Mouse (Mus musculus) naive thymus-derived CD4-positive, alpha-beta T cell, adult 2 months (primary cell): ENCODE measurements around the gene Tcp10a.
"Not testable (repeated sequence)": the region's sequence is repeated elsewhere in the genome, so short reads cannot be mapped to it uniquely, and the experiment has no call there.

Experiments
- DNase-seq: peaks from one replicate; pipeline ENCODE4 v3.0.0-alpha.2; 2011; ENCODE audit warnings: low read depth

The Tcp10a gene

DNA sequence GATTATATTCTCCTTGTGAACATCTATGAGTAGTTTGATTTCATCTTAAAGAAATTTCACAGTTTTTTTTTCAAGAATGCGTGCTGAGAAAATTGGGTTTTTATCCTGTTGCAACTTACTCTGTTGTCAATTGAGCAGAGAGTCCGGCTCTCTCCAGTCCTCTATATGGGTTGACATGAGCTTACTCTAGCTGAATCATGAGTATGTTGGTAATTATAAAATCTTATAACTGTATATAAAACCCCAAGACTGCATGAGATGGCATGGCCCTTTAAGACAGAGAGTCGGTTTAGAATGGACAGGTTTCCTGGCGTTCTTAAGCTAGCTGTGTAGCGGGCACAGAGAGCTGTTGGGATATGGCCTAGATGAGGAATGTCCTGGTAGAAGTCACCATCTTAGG is at the start of gene Tcp10a:
Gene Tcp10a, plus strand, starts transcription at position 301 of the 400 bp plus-strand sequence.
- DNase-seq = not testable (repeated sequence)

DNA sequence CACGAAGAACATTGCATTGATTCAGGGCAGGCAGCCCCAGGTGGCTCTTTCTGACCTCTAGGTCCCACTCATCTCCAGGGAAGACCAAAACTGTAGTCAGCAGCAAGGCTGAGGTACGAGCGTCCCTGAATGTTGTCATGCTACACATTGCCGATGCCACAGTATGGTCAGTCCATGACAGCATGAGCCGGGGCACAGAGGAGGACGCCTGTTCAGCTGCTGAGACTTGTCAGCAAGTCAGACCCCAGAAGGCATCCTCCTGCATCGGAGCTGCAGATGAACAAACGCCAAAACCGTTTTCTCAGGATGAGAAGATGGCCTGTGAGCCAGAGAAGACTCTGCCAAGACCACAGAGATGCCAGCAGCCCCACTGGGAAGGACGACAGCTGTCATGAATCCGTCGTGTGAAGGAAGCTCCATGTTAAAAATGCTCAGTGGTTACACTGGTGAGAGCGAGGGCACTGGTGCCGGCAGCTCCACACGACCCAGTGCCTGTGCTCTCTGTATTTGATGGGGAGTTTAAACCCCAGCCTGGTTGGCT is 45.7 kb upstream of the Tcp10a start:
- no peak for DNase-seq

DNA sequence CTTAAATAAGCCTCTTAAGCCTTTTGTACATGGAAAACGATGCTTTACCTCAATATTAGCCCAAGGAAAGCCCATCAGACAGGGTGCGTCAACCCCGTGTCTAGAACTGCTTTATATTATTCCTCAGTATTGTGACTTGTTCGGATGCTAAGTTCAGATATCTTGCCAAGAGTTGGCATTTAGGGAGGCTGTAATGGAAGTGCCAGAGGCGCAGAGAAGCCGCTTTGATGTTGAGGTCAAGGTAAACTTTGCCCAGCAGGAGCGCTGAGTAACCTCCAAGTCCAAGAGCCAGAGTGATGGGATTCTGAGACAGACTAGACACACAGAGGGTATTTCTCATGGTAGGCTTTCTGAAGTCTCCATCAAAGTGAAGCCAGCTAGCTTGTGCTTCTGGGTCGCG is 45.2 kb upstream of the Tcp10a start:
- DNase-seq = no peak

DNA sequence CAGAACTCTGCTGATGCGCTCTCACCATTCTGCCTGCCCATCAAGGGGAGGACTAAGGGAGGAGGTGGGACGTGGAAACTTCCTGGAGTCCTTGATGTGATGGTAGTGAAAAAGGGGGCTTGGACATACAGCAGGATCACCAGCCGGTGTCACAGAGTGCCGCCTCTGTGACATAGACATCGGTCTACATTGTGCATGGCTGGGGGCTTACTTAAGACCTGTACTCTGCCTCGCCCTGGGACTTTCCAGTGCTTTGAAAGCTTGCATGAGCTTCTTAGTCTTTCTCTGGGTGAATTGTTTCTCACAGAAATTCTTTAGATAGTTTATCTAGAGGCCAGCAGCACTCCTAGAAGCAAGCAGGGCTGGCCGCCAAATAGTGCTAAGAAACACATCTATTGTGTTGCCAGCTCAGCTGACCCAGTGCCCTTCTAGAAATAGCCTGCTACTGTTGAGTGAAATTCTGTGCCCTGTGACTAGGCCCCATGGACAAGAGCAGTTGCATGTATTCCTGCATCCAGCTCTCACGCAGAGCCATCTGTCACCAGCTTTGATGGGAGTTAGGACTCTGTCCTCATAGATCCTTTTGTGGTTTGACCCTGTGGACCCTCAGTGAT is 40.0 kb upstream of the Tcp10a start:
- no peak for DNase-seq

DNA sequence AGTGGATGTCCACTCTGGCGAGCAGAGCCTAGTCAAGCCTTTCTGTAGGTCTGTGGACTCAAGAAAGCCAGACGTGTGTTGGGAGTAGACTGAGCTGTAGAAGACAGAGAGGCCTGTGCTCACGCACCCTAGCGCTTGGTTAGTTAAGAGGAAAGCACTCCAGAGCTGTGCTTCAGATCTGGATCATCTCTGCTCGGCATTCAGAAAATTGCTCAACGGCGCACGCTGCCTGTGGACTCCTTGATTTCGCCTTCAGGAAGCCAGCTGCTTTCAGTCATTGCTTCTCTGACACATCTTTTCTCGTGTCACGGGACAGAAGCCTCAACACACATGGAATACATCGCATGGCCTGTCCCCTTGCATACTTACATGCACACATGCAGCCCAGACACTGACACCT is 39.2 kb upstream of the Tcp10a start:
- no peak for DNase-seq

DNA sequence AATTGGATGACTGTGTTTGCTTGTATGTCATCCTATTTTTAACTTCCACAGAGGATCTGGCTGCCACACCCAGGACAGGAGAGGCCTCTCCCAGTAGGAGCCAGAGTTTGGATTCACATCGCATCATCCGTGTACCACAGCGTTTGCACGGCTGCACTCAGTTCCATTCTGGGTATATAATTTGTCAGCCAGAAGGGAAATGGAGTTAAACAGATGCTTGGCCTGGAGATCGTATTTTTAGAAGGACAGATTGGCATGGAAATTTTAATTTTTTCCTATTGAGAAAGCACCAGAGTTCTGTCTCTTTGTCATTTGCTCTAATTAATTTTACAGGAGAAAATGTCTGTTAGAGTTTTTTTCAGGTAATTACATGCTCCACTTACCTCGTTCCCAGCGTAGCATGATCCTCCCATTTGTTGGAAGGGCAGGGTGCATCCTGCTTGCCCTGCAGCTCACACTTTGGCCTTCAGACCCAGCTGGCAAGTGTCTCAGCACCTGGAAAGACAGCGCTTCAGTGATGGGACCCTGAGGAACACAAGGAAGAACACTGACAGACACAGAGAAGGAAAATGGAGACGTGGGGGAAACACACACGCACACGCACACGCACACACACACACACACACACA is 37.9 kb upstream of the Tcp10a start:
- DNase-seq = no peak

DNA sequence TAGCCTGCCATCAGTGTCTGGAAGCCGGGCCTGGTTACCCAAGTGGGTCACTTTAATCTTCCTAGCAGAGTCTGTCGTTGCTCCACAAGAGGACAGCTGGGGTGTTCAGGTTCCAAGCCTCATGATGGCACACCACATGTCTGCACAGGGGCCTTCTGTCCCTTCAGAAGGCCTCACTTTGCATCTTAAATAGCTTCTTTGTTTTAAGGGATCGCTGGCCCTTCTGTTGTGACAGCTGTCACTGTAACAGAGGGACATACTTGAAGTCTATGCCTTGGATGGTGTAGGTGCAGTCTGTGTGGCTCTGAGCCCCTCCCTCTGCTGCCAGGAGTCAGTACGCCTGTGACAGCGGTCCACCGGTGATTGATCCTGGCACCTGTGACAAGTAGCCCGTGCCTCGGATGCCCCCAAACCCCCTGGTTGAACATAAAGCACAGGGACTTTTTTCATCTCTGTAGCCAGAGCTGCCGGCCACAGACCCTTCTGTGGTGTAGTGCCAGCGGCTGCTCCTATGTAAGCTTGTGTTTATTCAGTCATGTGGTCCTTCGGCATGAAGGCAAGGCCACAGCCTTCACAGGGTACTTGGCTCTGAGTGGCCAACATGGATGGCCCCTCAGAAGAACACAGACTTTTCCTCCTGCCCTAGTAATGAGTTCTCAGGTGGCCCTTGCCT is 32.3 kb upstream of the Tcp10a start:
- DNase-seq = no peak

DNA sequence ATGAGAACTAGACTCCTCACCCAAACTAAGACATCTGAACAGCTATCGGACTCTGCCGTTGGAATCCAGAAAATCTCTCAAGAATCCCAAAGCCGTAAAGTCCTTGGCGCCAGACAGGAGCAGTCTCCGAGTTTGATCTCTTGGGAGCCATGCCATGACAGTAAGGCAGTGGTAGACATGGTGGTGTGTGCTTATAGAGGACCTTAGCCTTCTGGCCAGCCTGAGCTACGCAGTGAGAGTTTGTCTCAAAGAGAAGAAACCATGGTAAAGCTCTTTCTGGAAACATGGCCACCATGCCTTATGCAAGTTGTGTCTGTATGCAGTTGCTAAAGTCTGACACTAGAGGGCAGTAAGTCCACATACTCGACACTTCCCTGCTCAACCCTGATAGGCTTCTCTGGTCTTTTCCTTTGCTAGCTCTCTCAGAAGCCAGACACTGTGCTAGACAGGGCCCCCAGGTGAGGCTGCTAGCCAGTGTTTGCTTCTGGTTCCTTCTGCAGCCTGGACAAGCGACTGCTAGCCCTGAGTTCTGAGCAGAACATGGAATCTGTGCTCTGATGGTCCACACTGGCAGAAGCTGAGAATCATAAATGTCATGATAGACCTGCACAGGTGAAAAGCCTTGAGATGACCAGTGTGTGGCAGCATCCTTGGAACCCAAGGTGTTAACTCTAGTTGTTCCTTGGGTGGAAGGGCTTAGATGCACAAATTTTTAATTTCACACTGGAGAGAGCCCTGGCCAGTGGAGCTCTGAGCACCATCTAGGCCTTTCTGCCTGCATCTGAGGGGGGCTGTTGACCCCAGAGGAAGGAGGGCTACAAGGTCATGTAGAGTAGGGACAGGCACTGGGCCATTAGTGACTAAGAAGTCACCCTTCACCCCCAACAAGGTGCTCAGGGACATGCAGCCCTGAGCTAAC is 17.9 kb upstream of the Tcp10a start:
- not testable (repeated sequence) for DNase-seq

DNA sequence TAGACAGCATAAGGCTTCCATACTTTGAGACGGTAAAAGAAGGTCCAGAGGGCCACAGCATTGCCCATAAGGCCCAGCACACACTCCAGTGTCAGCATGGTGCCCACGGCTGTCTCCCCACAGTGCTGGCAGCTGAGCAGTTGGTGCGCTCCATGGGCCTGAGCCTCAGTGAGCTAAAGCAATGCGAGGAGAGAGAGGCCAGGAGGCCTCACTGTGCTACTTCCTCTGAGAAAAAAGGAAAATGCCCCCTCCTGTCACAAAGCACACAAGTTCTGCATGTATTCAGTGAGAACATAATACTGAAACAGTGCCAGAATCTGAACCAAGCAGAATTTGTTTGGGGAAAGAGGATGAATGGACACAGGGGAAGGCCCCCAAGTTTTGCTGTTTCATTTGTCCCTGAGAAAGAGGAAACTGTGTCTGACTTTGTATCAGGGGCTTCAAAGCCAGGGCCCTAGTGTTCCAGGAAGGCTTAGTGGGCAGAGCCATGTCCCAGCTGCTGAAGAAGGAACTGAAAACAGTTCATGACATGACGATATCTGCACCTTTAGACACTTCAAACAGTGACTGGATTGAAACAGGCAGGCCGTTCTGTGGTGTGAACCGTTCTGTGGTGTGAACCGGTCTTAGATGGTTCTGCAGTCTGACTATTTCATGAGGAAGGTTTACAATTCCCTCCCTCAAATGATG is 8.6 kb upstream of the Tcp10a start:
- DNase-seq = not testable (repeated sequence)

DNA sequence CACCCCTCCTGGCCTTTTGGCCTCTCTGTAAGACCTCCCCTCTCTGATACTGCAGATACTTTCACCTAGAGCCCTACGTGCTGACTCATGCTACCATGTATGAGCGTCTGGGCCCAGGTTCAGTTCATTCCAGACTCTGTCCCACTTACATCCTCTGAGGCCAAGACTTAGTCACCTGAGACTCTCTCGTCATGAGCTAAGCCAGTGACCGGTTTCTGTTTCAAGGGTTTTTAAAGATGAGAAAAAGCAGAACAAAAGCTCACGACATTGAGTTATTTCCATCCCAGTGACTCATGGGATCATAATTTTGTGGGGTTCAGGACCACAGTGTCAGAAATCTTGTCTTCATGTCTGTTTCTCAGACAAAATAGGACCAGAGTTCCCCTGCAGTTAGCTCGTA is 4.7 kb upstream of the Tcp10a start:
- DNase-seq = not testable (repeated sequence)

DNA sequence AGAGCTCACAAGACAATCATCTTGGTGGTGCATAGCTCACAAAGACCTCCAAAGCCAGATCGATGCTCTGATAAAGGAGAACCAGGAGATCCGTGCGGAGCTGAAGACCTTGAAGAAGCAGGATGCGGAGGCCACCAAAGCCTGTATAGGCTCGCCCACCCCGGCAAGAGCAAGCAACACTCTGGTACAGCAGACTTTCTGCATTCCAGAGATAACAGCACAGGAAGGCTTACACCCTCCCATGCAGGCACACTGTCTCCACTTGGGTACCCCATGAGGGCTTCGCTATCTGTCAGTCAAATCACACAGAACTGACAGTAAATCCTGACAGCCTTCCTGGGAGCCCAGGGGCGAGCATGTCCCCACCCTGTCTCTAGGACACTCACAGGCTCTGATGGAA is 2.0 kb downstream of the Tcp10a start:
- DNase-seq = not testable (repeated sequence)

DNA sequence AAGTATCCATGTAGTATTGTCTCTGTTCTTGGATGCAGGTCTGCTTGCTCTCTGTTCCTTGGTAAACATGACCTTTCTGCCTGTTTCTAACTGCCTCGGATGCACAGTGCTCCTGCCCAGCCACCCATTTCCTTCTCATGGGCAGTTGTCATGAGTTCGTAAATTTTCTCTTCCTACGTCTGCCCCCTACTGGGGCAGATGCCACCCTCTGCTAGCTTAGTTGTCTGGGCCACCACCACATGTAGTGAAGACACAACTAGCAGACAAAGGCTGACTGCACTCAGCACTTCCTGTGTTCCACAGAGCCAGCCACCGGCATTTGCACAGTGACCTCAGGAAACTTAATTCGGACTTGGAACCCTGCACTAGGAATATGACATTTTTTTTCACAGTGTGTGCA is 8.3 kb downstream of the Tcp10a start:
- not testable (repeated sequence) for DNase-seq

DNA sequence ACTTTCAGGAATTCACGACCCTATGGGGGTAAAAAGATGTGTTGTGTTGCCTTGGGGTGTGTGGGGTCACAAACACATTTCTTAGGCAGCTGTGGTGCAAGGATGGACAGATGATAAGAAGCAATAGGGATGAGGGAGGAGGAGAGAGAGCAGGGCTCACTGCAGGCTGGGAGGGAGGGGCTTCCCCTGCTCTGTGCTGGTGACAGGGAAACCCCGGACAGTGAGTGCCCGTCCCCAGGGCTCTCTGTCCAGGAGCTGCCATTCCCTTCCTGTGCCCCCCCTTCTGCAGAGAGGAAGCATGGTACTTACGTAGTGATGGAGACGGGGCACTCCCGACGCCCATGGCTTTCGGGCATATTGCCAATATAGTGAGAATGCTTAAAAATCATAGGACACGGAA is 12.9 kb downstream of the Tcp10a start:
- not testable (repeated sequence) for DNase-seq

DNA sequence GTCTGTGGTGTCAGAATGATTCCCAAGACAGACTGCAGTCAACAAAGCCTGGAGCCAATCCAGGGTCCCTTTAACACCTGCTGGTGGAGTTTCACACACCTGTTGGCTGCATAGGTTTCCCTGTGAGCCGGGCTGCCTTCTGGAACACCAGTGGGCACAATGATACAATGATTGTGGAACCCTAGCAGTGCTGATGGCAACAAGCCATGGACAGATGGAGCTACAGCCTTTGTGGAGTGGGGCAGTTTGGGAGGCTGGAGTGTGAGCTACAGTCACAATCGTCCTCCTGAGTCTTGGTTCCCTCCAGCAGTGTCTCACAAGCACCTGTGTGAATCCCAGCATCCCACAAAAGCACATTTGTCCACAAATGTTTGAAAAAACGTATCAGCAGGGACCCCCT is 24.3 kb downstream of the Tcp10a start:
- not testable (repeated sequence) for DNase-seq

DNA sequence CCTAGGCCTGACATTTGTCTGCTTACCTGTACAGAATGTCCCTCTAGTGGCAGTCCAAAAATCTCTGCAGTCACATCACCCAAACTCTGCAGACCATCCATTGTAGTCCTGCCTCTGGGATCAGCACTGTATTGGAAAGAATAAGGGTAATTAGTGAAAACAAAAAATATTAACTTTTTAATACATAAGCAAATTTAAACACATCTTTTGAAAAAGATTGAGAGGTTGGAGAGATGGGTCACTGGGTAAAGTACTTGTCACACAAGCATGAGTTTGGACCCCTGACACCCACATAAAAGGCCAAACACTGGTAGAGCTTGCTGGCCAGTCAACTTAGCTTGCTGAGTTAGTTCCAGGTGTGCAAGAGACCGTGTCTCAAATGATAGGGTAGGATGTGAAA is 28.1 kb downstream of the Tcp10a start, which contains the start of gene Ttll2:
Gene Ttll2, minus strand, starts transcription at position 101 of the 400 bp plus-strand sequence.
- DNase-seq = not testable (repeated sequence)

DNA sequence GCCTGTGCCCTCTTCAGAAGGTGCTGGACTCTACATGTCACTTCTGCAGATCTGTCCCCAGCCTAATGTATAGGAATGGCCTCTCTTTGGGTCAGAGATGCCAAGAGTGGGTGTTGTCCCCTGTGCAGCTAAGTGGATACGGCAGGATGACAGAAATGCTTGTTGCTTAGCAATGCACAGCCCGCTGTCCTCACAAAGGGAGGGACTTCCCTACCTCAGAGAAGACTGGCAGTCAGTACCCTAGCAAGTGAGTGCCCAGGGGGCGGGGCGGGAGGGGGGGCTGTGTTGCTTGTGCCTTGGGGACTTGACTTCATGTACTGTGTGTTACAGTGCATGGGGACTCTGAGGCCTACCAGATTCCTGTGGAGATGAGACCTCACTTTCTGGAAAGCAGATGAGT is 35.4 kb downstream of the Tcp10a start:
- not testable (repeated sequence) for DNase-seq

DNA sequence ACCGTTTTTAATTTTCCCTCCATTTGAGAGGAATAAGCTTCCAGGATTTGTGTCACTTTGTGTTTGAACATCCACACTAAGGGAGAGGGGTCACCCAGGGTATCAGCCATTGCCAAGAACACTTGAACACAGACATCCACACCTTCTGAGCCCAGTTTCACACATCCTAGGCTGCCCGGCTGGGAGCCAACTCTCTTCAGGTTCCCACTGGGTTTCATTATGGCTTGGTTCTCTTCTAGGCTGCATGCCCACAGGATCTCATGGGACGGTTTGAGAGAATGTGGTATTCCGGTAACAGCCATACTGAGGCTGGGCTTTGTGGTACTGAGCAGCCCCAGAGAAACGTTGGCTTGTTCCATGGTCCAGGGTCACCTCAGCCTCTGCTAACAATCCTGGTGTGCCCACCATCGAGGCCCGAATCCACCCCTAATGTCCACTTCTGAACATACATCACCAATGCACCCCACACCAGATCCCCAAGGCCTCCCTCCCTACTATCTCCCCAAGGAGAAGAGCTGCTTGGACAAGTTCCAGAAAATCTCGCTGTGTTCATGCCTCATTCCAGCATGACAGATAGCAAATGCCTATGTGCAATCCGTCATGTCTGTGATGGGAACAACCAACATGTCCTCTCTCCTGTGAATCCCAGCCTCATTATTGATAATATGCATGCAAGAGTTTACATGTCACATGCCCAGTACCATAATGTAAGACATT is 36.5 kb downstream of the Tcp10a start:
- DNase-seq = not testable (repeated sequence)

DNA sequence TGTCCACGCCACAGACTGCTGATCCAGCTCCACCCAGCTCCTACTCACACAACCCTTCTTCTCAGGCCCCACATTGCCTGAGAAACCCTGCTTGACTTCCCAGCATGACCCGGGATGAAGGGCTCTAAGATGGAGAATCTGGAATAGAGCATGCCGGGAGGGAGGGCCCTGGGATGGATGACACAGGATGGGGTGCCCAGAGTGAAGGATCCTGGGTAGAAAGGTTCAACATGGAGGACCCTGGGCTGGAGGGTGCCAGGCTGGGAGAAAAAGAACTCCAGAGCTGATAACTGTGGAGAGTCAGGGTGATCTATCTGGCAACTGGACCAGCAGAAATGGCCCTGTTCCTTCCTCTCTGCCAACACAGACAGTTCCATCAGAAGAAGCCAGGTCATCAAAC is 41.2 kb downstream of the Tcp10a start:
- DNase-seq = not testable (repeated sequence)

DNA sequence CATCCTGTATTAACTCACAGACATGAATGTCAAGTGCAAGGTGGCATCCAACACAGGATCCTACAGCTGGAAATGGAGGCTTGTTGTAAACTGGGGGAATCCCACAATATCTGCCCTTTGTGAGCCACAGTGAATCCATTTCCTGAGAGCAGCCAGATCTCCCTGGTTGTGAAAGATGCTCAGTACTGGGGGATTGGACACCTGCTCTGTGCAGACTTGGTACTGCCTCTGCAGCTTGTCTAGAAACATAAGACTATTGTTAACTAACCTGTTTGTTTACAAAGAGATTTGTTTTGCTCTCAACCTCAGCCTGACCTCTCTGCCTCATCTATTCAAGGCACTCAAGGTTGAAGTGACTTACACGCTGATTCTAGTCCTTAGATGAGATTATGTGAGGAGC is 41.8 kb downstream of the Tcp10a start:
- not testable (repeated sequence) for DNase-seq

DNA sequence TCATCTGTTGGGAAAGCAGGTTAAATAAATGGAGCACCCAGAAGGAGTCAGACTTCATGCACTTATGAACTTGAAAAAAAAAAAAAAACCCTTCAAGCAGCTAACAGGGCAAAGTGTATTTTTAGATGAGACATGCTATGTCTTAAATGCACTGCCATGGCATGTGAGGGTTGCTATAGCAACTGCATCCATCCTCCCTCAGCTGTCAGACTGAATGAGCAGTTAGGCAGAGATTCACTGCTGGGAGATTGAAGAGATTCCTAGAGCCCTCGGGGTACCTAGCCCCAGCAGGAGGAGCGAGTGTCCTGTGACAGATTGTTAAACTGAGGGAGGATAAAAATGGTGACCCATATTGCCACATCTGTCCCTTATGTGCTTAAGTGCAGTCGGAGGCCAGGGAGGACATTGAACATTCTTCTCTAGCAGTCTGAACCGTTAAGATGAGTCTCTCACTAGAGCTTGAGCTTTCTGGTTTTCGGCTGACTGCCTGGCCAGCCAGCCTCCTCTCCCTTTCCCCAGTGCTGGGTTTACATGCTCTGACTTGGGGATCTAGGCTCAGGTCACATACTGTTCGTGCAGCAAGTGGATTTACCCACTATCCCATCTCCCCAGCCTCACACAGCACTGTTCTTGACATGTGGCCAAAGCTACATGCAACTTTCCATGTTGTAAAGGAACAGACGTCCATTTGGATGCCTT is 42.4 kb downstream of the Tcp10a start:
- DNase-seq = not testable (repeated sequence)
